Mouse (Mus musculus) embryonic stem cell, embryonic (primary cell): ENCODE data around the gene Psmb3.

ENCODE experiments used
- CTCF ChIA-PET, 4 experiments: fragments of 300-600 bp in 2 of 4; fragments of 350-600 bp in 2 of 4; sonication (Branson Sonifier 250); formaldehyde crosslinking; loops; one replicate each; lab custom pipeline; 2022; ENCODE audit warnings: inconsistent platforms in 2 of 4; lab: Charles Lee
- POLR2A ChIA-PET, 4 experiments: fragments of 300-600 bp in 2 of 4; fragments of 350-600 bp in 2 of 4; sonication (Branson Sonifier 250); formaldehyde crosslinking; loops; one replicate each; lab custom pipeline; 2022; ENCODE audit warnings: antibody characterized with exemption in 4 of 4, inconsistent platforms in 1 of 4; lab: Charles Lee

The Psmb3 gene

DNA sequence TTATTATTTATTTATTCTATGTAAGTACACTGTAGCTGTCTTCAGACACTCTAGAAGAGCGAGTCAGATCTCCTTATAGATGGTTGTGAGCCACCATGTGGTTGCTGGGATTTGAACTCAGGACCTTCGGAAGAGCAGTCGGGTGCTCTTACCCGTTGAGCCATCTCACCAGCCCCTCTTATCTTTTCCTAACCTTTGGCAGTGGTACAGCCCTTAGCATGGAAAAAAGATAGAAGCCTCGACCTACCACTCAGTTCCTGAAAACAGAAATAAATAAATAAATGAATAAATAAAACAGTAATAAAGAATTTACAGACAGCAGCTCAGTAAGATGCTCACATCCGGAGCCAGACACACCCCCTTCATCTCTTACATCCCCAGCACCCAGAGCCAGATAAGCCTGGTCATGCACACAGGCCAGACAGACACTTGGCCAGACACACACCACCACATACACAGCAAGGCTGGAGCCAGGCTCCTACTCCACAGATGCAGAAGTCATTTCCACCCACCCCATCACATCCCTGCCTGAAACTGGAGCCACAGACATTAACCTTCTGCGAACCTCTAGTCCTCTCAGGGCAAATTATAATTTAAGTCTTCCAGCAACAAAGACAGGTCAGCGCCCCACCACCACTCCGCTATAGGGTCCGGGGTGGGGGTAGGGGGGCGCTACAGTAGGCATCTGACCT, 5.9 kb upstream of the Psmb3 start:
- ChIA-PET CTCF (interaction anchor here in 3 of 4 experiments (0.5 to 2.9 kb wide), 19 partner anchors 7 to 283 kb away, joined by 3 to 33 read pairs (median 5); partner anchors contain the start of gene Cisd3 (in 1 of the 3)), POLR2A (interaction anchor here (0.5 to 20.0 kb wide), 54 partner anchors 8 to 316 kb away, joined by 3 to 941 read pairs (median 5); partner anchors contain the start of genes Cisd3 (in 3 of the 4), Epop (in 3 of the 4), Mllt6 (in 3 of the 4) and 1700001P01Rik (in 2 of the 4))

GRCm38 (mm10) chr11:97697891-97698529, 5.2 kb upstream of the Psmb3 start:
- POLR2A ChIA-PET = interaction anchor here (0.5 to 20.0 kb wide), 75 partner anchors 8 to 656 kb away, joined by 3 to 941 read pairs (median 5); partner anchors contain the start of genes Cisd3 (in 4 of the 4), Epop (in 3 of the 4), Mllt6 (in 3 of the 4) and 1700001P01Rik (in 2 of the 4)

GRCm38 (mm10) chr11:97698741-97699611, 4.2 kb upstream of the Psmb3 start:
- POLR2A ChIA-PET = interaction anchor here (0.5 to 20.0 kb wide), 92 partner anchors 8 to 1227 kb away, joined by 3 to 941 read pairs (median 5); partner anchors contain the start of genes Cisd3 (in 4 of the 4), Epop (in 3 of the 4), Mllt6 (in 3 of the 4) and 1700001P01Rik (in 2 of the 4)
- CTCF ChIA-PET = interaction anchor here (0.5 to 3.0 kb wide), 46 partner anchors 9 to 728 kb away, joined by 3 to 33 read pairs (median 4); partner anchors contain the start of genes Cisd3 (in 1 of the 4) and Pip4k2b (in 1 of the 4)

More at GRCm38 (mm10) chr11:97697891-97698529, 5.2 kb upstream of the Psmb3 start:
- CTCF ChIA-PET = interaction anchor here (0.5 to 3.0 kb wide), 39 partner anchors 8 to 263 kb away, joined by 3 to 33 read pairs (median 4); partner anchors contain the start of genes Cisd3 (in 1 of the 4) and Pip4k2b (in 1 of the 4)

DNA sequence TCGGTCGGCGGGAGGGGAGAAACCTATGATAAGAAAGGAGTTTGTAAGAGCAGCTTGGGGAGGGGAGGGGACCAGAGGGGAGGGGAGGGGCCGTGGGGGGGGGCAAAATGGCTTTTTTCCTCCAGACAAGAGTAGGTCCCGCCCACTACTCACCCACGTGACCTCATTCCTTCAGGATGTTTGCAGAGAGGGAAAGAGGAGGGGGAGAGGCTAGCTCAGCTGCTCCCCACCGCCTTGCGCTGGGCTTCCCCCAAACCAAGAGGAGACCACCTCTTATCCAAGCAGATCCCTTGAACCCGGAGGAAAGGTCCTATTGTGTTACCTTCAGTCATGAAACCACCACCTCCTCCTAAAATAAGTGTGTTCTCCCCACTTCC, 3.6 kb upstream of the Psmb3 start:
- POLR2A ChIA-PET = interaction anchor here (0.6 to 20.0 kb wide), 63 partner anchors 10 to 722 kb away, joined by 3 to 941 read pairs (median 6); partner anchors contain the start of genes Cisd3 (in 4 of the 4), Mllt6 (in 3 of the 4), Rpl23 (in 3 of the 4) and 1700001P01Rik (in 2 of the 4)
- CTCF ChIA-PET = interaction anchor here in 3 of 4 experiments (0.5 to 3.0 kb wide), 21 partner anchors 10 to 729 kb away, joined by 3 to 33 read pairs (median 5); partner anchors contain the start of gene Cisd3 (in 1 of the 3)

DNA sequence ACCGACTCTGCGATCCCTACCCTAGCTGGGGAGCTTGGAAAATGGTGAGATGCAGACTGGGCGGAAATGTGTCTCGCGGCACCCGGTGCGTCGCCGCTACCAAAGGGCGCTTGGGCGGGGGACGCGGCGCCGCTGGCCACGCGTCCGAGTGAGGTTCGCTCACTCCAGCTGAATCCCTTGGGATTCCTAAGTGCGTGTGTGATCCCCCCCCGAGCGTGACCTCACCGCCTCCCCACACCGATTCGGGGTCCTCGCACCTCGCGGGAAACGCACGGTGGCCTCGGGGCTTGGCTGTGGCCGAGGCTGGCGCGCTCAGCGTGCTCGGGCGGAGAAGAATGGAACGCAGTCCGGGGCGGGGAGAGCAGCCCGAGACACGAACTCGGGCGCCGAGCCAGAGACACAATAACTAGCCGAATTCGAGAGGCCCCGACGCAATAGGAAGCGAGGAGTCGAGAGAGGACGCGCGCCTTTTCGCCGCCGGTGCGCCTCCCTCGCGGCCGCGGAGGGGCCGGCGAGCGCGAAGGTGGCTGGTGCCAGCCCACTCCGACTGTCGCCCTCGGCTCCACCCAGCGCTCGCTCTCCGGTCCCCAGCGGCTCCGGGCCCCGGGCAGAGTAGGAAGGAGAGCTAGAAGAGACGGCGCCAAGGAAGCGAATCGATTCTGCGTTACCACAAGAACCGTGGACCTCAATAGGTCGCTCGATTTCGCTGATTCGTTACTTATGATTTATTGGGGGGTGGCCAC, 3.0 kb upstream of the Psmb3 start, which contains the start of gene Pcgf2:
Pcgf2 (minus strand) TSS at position 495 of the 743 bp plus-strand sequence.
- ChIA-PET CTCF (interaction anchor here (0.5 to 3.0 kb wide), 18 partner anchors 22 to 729 kb away, joined by 3 to 33 read pairs (median 4); no protein-coding TSS in a partner anchor), POLR2A (interaction anchor here (0.6 to 20.0 kb wide), 66 partner anchors 11 to 1413 kb away, joined by 3 to 941 read pairs (median 5); partner anchors contain the start of genes Cisd3 (in 4 of the 4), Mllt6 (in 3 of the 4), Epop (in 2 of the 4) and Rpl23 (in 2 of the 4))

GRCm38 (mm10) chr11:97700746-97701580, 2.2 kb upstream of the Psmb3 start:
- ChIA-PET CTCF (interaction anchor here in 3 of 4 experiments (0.5 to 3.0 kb wide), 5 partner anchors 23 to 287 kb away, joined by 3 to 11 read pairs (median 3); no protein-coding TSS in a partner anchor), POLR2A (interaction anchor here (0.6 to 20.0 kb wide), 37 partner anchors 8 to 1412 kb away, joined by 3 to 941 read pairs (median 5); partner anchors contain the start of genes Mllt6 (in 3 of the 4), Cisd3 (in 2 of the 4), Epop (in 2 of the 4) and 1700001P01Rik (in 1 of the 4))

- ChIA-PET POLR2A (interaction anchor here (0.6 to 20.0 kb wide), 55 partner anchors 9 to 1684 kb away, joined by 3 to 941 read pairs (median 7); partner anchors contain the start of genes Pip4k2b (in 3 of the 4), Cisd3 (in 2 of the 4), Cwc25 (in 2 of the 4) and Epop (in 2 of the 4)), CTCF (interaction anchor here in 3 of 4 experiments (0.6 to 2.0 kb wide), 3 partner anchors 56 to 1950 kb away, joined by 5 to 21 read pairs (median 9); no protein-coding TSS in a partner anchor)
Measured at GRCm38 (mm10) chr11:97701581-97702392, 1.4 kb upstream of the Psmb3 start.

DNA sequence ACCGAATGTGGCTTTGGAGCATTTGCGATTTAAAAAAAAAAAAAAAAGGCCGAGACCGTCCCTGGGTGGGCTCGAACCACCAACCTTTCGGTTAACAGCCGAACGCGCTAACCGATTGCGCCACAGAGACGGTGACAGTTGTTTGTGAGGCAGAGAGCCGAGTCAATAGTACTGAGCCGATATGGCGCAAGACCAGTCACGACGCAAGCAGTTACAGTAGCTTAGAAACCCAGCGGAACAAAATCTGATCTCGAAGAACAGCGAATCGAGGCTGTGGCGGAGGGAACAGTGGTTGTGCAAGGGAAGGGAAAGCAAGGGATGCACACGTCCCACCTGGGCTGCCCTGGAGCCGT, 830 bp upstream of the Psmb3 start:
- POLR2A ChIA-PET = interaction anchor here (0.6 to 20.0 kb wide), 80 partner anchors 8 to 1685 kb away, joined by 3 to 941 read pairs (median 5); partner anchors contain the start of genes Mllt6 (in 3 of the 4), Pip4k2b (in 3 of the 4), Cisd3 (in 2 of the 4) and Cwc25 (in 2 of the 4)
- CTCF ChIA-PET = interaction anchor here (0.6 to 2.0 kb wide), 16 partner anchors 9 to 1950 kb away, joined by 3 to 21 read pairs (median 4); no protein-coding TSS in a partner anchor

- POLR2A ChIA-PET = interaction anchor here in 3 of 4 experiments (0.6 to 9.8 kb wide), 18 partner anchors 9 to 317 kb away, joined by 3 to 133 read pairs (median 3); partner anchors contain the start of genes Pcgf2 (in 2 of the 3), Psmb3 (in 1 of the 3) and Rpl19 (in 1 of the 3)
- CTCF ChIA-PET = interaction anchor here (0.6 to 3.5 kb wide), 11 partner anchors 25 to 562 kb away, joined by 3 to 17 read pairs (median 4); no protein-coding TSS in a partner anchor
Measured at GRCm38 (mm10) chr11:97710067-97710466, 6.9 kb downstream of the Psmb3 start.

- ChIA-PET CTCF (interaction anchor here in 2 of 4 experiments (0.8 to 3.5 kb wide), 5 partner anchors 8 to 246 kb away, joined by 3 to 17 read pairs (median 5); partner anchors contain the start of gene Psmb3 (in 1 of the 2)), POLR2A (interaction anchor here in 3 of 4 experiments (0.5 to 9.8 kb wide), 19 partner anchors 8 to 490 kb away, joined by 3 to 133 read pairs (median 4); partner anchors contain the start of genes Psmb3 (in 3 of the 3), Pcgf2 (in 2 of the 3), Fbxo47 (in 1 of the 3) and Rpl23 (in 1 of the 3))
Measured at GRCm38 (mm10) chr11:97711200-97711900, 8.2 kb downstream of the Psmb3 start.

DNA sequence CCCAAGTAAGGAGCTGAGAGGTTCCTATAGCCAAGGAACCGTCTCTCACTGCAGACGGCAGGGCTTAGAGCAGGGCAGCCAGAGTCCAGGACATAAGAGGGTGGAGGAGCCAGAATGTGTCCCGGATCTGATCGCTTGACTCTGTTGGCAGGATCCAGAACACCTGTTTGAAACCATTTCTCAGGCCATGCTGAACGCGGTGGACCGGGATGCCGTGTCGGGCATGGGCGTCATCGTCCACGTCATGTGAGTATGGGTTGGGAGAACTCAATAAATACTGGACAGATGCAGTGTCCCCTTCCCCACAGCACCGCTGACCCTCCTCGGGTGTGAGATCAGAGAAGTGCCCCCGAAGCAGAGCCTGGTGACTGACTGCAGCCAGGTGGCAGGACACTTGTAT, 9.1 kb downstream of the Psmb3 start:
- ChIA-PET POLR2A (interaction anchor here in 2 of 4 experiments (0.6 to 9.8 kb wide), 9 partner anchors 9 to 489 kb away, joined by 3 to 133 read pairs (median 5); partner anchors contain the start of genes Psmb3 (in 2 of the 2), 1700001P01Rik (in 1 of the 2), Fbxo47 (in 1 of the 2) and Pcgf2 (in 1 of the 2)), CTCF (interaction anchor here in 2 of 4 experiments (0.6 to 3.5 kb wide), 4 partner anchors 9 to 349 kb away, joined by 3 to 17 read pairs (median 5); partner anchors contain the start of gene Psmb3 (in 1 of the 2))

GRCm38 (mm10) chr11:97713896-97714295, 10.7 kb downstream of the Psmb3 start:
- ChIA-PET POLR2A (interaction anchor here in 3 of 4 experiments (0.6 to 9.8 kb wide), 24 partner anchors 9 to 1679 kb away, joined by 3 to 133 read pairs (median 4); partner anchors contain the start of genes Psmb3 (in 2 of the 3), 1700001P01Rik (in 1 of the 3), Mllt6 (in 1 of the 3) and Pcgf2 (in 1 of the 3)), CTCF (interaction anchor here (0.7 to 2.2 kb wide), 13 partner anchors 10 to 674 kb away, joined by 3 to 9 read pairs (median 4); partner anchors contain the start of gene Psmb3 (in 2 of the 4))
